Mouse (Mus musculus): ENCODE data around the gene Slc17a9. TPM values are rescaled to one million over a fixed set of nuclear protein-coding genes. Genes with fewer than 3 reads are reported as not detected.

Slc17a9 gene
- polyA plus RNA-seq, 1 experiment from 2014 or later: 0.59 TPM

DNA sequence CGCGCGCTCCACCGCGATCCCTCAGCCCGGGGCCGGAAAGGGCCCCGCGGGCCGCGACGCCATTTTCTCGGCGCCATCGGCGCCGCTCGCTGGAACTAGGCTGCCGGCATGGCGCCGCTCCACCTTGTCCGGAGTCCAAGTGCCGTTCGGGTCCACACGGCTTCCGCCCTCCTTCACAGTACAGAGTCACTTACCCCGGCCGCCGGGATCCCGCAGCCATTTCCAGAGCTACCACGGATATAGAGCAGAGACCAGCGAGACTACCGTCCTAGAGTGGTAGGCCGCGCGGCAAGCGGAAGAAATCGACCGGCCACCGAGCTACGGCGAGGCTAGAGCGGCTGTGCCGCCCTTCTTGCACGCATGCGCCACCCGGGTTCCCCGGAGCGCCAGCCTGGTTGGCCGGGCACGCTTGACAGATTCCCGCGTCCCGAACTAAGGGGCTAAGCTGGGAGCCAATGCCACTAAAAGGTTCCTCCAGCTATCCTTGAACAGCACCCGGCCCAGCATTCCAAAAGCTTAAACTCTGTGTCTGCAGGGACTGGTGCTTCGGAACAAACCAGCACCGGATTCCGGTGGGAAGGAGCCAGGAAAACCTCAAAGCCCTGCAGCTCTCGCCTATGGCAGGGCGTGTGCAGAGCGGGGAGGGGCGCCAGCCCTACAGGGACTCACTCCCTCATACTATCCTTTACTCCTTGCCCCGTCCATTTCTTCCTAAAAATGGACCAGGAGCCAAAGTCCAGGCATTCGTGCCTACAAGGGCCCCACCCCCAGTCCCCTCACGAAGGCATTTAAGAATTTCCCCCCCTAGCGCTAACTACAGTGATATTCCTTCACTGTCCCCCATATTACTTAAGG, 23.1 kb upstream of the Slc17a9 start:
- 0% methylated on average over 66 of the region's 66 CpGs for WGBS
- Histone ChIP-seq H3K27ac (ENCODE audit: poor library complexity, severe bottlenecking) (peak overlapping the region; percentile 96), H3K4me3 (peak overlapping the region; percentile 98), H3K4me2 (peak overlapping the region; percentile 84), H3K36me3 (0 out of 2 replicates have a peak, but pooled peaks cover 2% of the 10 kb centered on the region), H3K9me3 (replicated peaks) (no peaks in the 10 kb centered on the region), H3K4me1 (replicated peaks) (peaks cover 47% of the 10 kb centered on the region), H3K9ac (peak overlapping the region; percentile 98), H3K27me3 (replicated peaks) (no peaks in the 10 kb centered on the region)
- ATAC-seq (ENCODE audit: insufficient number of reproducible peaks, low FRiP score): peak; percentile 96

DNA sequence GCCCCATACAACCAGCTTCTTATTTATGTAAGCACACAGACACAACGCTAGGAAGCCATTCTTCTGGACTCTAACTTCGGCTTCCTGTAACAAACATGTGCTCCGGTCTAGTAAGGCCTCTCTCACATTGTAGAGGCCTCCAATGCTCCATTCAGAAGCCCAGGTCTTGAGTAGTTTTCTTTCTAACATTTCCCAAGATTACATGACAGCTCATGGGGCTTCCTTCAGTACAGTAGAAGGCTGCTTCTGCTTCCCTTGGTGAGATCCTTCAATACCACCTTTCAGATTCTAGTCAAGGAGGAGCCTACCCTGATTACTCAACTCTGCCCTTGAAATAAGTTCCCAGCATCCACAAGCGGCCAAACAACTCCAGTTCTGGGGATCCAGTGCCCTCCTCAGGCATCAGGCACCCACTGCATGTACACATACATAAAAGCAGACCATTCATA, 22.3 kb upstream of the Slc17a9 start:
- WGBS: 34% methylated on average over 4 of the region's 4 CpGs
- peak overlapping the region; percentile 84 for H3K4me2 ChIP-seq
- peak overlapping the region; percentile 98 for H3K4me3 ChIP-seq
- H3K36me3 ChIP-seq: 0 out of 2 replicates have a peak, but pooled peaks cover 4% of the 10 kb centered on the region
- peaks cover 47% of the 10 kb centered on the region for H3K4me1 ChIP-seq (replicated peaks)
- no peaks in the 10 kb centered on the region for H3K9me3 ChIP-seq (replicated peaks)
- H3K27me3 ChIP-seq (replicated peaks): no peaks in the 10 kb centered on the region
- ATAC-seq (ENCODE audit: insufficient number of reproducible peaks, low FRiP score): no peak
- H3K27ac ChIP-seq (ENCODE audit: poor library complexity, severe bottlenecking): peak overlapping the region; percentile 96
- H3K9ac ChIP-seq: peak overlapping the region; percentile 98

DNA sequence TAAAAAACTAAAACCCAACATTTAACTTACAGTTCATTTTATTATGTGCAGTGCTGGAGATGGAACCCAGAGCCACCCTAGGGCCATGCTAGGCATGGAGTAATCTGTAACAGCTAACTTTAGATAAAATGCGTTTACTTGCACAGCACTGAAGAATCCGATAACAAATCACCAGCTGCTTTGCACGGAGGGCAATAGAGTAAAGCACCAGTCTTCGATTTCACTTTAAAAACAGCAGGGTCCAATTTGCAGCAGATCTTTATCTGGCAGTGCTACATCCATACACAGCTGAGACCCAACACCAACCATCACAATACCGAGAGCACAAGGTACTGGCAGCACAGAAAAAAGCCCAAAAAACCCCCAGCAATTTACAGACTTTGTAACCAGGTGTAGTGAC, 21.9 kb upstream of the Slc17a9 start:
- 67% methylated on average over 5 of the region's 5 CpGs for WGBS
- H3K4me1 ChIP-seq (replicated peaks): peaks cover 49% of the 10 kb centered on the region

DNA sequence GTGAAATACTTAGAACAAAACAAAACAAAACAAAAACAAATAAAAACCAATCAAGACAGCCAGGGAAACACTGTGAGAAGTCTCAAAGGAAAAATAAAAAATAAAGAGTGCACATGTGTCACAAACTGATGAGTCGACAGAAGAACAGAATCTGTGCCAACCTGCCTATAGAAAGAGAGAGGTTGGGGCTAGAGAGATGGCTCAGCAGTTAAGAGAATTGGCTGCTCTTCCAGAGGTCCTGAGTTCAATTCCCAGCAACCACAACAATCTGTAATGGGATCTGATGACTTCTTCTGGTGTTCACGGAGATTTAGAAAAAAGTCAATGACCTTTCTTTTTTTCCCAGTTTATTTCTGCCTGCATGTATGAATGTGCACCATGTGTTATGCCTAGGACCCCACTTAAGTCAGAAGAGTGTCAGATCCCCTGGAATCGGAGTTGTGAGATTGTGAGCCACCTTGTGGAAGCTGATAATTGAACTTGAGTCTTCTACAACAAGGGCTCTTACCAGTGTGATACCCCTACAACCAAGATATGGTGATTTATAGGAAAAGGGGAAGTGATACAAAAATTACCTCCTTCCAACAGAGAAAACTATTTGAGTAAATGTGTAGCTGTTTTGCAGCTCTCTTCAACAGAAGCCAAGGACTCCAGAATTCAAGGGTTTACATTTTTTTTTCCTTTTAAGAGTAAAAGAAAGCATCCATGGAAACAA, 21.3 kb upstream of the Slc17a9 start:
- Histone ChIP-seq H3K4me1 (replicated peaks) (peaks cover 55% of the 10 kb centered on the region), H3K4me2 (no peak overlapping the region), H3K27ac (ENCODE audit: poor library complexity, severe bottlenecking) (no peak overlapping the region), H3K27me3 (replicated peaks) (no peaks in the 10 kb centered on the region), H3K9me3 (replicated peaks) (no peaks in the 10 kb centered on the region), H3K4me3 (no peak overlapping the region), H3K36me3 (0 out of 2 replicates have a peak, but pooled peaks cover 4% of the 10 kb centered on the region), H3K9ac (no peak overlapping the region)
- 73% methylated on average over 3 of the region's 3 CpGs for WGBS
- no peak for ATAC-seq (ENCODE audit: insufficient number of reproducible peaks, low FRiP score)

More for the DNA sequence above, 21.9 kb upstream of the Slc17a9 start:
- Histone ChIP-seq H3K9ac (no peak overlapping the region), H3K4me2 (peak overlapping the region; percentile 84), H3K9me3 (replicated peaks) (no peaks in the 10 kb centered on the region), H3K27ac (ENCODE audit: poor library complexity, severe bottlenecking) (peak overlapping the region; percentile 96; the same call in 1 of the 2 replicates), H3K4me3 (no peak overlapping the region; the same call in 1 of the 2 replicates), H3K27me3 (replicated peaks) (no peaks in the 10 kb centered on the region), H3K36me3 (0 out of 2 replicates have a peak, but pooled peaks cover 4% of the 10 kb centered on the region)
- no peak for ATAC-seq (ENCODE audit: insufficient number of reproducible peaks, low FRiP score)

DNA sequence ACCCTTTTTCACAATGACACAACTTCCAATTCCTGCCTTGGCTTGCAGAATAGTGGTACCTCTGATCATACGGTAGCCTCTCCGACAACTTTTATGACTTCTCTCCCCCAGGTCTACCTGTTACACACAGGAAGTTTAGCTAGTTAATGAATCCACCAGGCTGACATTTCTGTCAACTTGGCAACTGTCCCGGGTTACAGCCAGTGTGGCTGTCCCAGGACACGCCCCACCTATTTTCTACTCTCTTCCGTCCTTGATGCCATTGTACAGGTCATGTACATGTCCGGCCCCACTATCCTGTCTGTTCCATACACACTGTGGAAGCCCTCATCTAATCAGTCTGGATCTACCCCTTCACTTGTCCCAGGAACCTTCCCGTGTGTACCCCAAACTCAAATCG, 20.5 kb upstream of the Slc17a9 start:
- ATAC-seq (ENCODE audit: insufficient number of reproducible peaks, low FRiP score): no peak
- peaks cover 52% of the 10 kb centered on the region for H3K4me1 ChIP-seq (replicated peaks)
- H3K4me2 ChIP-seq: no peak overlapping the region
- WGBS: 81% methylated on average over 8 of the region's 8 CpGs
- no peak overlapping the region for H3K9ac ChIP-seq
- H3K27me3 ChIP-seq (replicated peaks): no peaks in the 10 kb centered on the region
- no peaks in the 10 kb centered on the region for H3K9me3 ChIP-seq (replicated peaks)
- no peak overlapping the region for H3K27ac ChIP-seq (ENCODE audit: poor library complexity, severe bottlenecking)
- no peak overlapping the region for H3K4me3 ChIP-seq
- 0 out of 2 replicates have a peak, but pooled peaks cover 4% of the 10 kb centered on the region for H3K36me3 ChIP-seq

DNA sequence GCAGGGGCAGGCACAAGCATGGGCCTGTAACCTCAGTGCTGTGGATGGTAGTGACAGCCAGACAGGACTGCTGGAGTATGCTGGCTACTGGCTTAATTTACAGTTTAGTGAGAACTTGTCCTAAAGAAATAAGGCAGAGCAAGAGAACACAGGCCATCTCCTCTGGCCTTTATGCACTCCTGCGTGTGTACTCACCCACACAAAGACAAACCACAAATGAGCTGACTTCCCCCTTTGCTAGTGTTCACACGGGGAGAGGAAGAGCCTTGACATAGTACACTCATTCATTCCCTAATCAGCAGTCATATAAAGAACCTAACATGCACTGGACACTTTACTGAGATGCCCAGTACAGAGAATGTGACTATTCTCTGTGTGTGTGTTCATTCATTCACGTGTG, 20.0 kb upstream of the Slc17a9 start:
- Histone ChIP-seq H3K4me3 (no peak overlapping the region), H3K27me3 (replicated peaks) (no peaks in the 10 kb centered on the region), H3K27ac (ENCODE audit: poor library complexity, severe bottlenecking) (no peak overlapping the region), H3K4me1 (replicated peaks) (peaks cover 48% of the 10 kb centered on the region), H3K9me3 (replicated peaks) (no peaks in the 10 kb centered on the region), H3K9ac (no peak overlapping the region), H3K4me2 (no peak overlapping the region), H3K36me3 (0 out of 2 replicates have a peak, but pooled peaks cover 4% of the 10 kb centered on the region)
- no peak for ATAC-seq (ENCODE audit: insufficient number of reproducible peaks, low FRiP score)
- 84% methylated on average over 3 of the region's 3 CpGs for WGBS

DNA sequence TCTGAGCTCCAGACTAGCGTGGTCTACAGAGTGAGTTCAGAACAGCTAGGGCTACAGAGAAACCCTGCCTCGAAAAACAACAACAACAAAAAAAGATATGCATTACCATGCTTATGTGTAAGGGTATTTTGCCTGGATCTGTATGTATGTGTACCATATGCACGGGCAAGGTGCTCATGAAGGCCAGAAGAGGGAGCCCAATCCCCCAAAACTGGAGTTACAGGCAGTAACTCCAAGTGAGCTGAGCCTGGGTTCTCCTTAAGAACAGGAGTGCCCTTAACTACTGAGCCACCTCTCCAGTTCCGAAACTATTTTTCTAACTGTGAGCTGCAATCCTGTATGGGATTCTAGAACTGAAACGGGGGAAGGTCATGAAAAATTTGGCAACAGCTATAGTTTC, 19.1 kb upstream of the Slc17a9 start:
- no peak overlapping the region for H3K4me3 ChIP-seq
- H3K4me2 ChIP-seq: no peak overlapping the region
- WGBS: 92% methylated on average over 5 of the region's 5 CpGs
- H3K9ac ChIP-seq: 0 out of 2 replicates have a peak overlapping the region, but pooled peaks have one; percentile 16
- no peak for ATAC-seq (ENCODE audit: insufficient number of reproducible peaks, low FRiP score)
- H3K4me1 ChIP-seq (replicated peaks): peaks cover 41% of the 10 kb centered on the region
- no peaks in the 10 kb centered on the region for H3K27me3 ChIP-seq (replicated peaks)
- H3K36me3 ChIP-seq: 0 out of 2 replicates have a peak, but pooled peaks cover 4% of the 10 kb centered on the region
- no peaks in the 10 kb centered on the region for H3K9me3 ChIP-seq (replicated peaks)
- no peak overlapping the region for H3K27ac ChIP-seq (ENCODE audit: poor library complexity, severe bottlenecking)

DNA sequence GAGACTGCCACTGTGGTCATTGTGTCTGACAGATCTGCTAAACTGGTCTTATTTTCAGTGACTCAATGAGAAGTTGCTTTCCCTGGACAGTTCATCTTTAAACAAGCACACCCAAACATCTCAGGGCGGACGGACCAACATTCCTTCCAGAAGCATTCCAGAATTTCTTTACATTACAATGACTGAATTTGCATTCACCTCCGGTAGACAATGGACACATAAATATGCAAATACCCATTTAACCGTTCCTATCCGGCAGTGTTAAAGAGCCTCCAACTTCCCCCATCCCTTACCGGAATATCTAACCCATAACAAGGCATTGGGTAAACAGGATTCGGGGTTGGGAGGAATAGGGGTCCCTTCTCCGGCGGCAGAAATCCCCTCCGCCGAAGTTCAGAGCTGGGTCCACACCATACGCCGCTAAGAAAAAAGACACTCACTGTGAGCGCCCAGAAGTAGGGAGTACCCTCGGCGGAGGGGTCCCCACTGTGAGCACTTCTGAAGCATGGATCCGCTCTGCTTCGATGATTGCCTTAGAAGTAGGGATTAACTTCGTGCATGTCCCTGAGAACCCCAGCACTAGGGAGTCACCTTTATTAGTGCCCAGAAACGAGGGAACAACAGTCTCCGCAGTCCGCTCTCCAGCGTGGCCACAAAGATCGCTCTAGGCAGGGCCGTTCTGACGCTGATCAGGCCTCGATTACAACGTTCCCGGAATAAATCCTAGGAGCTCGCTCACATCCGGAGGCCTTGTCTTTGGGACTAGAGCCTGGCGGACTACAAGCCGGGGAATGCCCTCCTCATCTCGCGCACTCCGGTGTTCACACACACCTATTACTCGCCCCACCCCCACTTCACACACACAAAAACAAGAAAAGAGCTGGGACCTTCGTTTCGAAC, 15.8 kb upstream of the Slc17a9 start:
- Histone ChIP-seq H3K4me2 (peak overlapping the region; percentile 69), H3K9ac (peak overlapping the region; percentile 89), H3K27ac (ENCODE audit: poor library complexity, severe bottlenecking) (peak overlapping the region; percentile 73), H3K36me3 (peaks cover 11% of the 10 kb centered on the region), H3K27me3 (replicated peaks) (no peaks in the 10 kb centered on the region), H3K9me3 (replicated peaks) (no peaks in the 10 kb centered on the region), H3K4me1 (replicated peaks) (peaks cover 37% of the 10 kb centered on the region), H3K4me3 (peak overlapping the region; percentile 100)
- peak; percentile 40 for ATAC-seq (ENCODE audit: insufficient number of reproducible peaks, low FRiP score)
- WGBS: under 1% methylated on average over 39 of the region's 39 CpGs

DNA sequence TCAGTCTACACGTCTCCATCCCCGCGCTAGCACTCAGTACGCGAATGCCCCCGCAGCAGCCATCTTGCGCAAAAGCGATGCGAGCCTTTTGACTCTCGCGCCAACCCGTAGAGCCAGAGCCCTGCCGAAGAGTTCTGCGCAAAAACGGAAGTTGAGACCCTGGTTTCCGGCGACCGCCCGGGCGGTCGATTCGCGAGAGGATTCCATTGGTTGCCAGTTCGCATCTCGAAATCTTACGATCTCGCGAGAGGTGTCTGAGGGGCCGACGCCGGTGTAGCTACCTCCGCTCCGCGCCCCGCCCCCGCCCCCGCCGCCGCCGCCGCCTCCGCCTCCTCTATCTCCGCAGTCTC, 15.2 kb upstream of the Slc17a9 start, which contains the start of the genes Dido1 and Gid8:
Dido1 (minus strand) TSS at position 77 of the 350 bp plus-strand sequence.
Gid8 (plus strand) TSS at position 195 of the 350 bp plus-strand sequence.
- Histone ChIP-seq H3K27me3 (replicated peaks) (no peaks in the 10 kb centered on the region), H3K36me3 (peaks cover 17% of the 10 kb centered on the region), H3K9ac (peak within 1 kb of the TSS; percentile 99), H3K4me2 (peak within 1 kb of the TSS; percentile 83), H3K4me1 (replicated peaks) (peaks cover 32% of the 10 kb centered on the region), H3K4me3 (peak within 1 kb of the TSS; percentile 100), H3K9me3 (replicated peaks) (no peaks in the 10 kb centered on the region), H3K27ac (ENCODE audit: poor library complexity, severe bottlenecking) (peak within 1 kb of the TSS; percentile 94)
- peak; percentile 95 for ATAC-seq (ENCODE audit: insufficient number of reproducible peaks, low FRiP score)
- under 1% methylated on average over 40 of the region's 43 CpGs for WGBS
